10 mouse cellular contexts compared by ENCODE assay signal in genomic region chrX:6047936-6048614, GRCm38 (mm10). TPM values are rescaled to one million over a fixed set of nuclear protein-coding genes. Genes with fewer than 3 reads are reported as not detected.
DNase-seq lines count a peak whose midpoint lies in the region; ATAC-seq and TF ChIP-seq lines count a peak whose summit lies in the region.
"Not testable (repeated sequence)": the region's sequence is repeated elsewhere in the genome, so short reads cannot be mapped to it uniquely, and the experiment has no call there.
"Had no signal": no experiment of that assay in that cellular context is flagged by ENCODE, and none has a peak within 500 bp of the region (broad histone marks: within the 10 kb centered on the region; RNA-seq: fewer than 3 reads in every experiment).

No protein-coding gene starts in this region.

- peak overlapping the region; percentile 34 for H3K4me3 ChIP-seq in embryonic facial prominence, embryonic 12.5 days
- peak overlapping the region; percentile 41 for H3K4me3 ChIP-seq in hindbrain, embryonic 15.5 days
- peak overlapping the region; percentile 45 for H3K4me3 ChIP-seq in layer of hippocampus, adult 2 months
- H3K4me3 ChIP-seq in lung, embryonic 15.5 days = peak overlapping the region; percentile 32
- H3K4me3 ChIP-seq in neural tube, embryonic 13.5 days = peak overlapping the region; percentile 44

- not testable (repeated sequence) for H3K9ac ChIP-seq in embryonic facial prominence, embryonic 12.5 days; hindbrain, embryonic 15.5 days; lung, embryonic 15.5 days
- H3K9ac ChIP-seq in neural tube, embryonic 13.5 days = 0 out of 2 replicates have a peak overlapping the region, but pooled peaks have one; percentile 50

- DNase-seq in layer of hippocampus, adult 2 months (ENCODE audit: low spot score in 2 of 2) = not testable (repeated sequence)
- DNase-seq in urinary bladder, postnatal 36 days (ENCODE audit: low spot score in 2 of 2) = peak; percentile 1 to 20

- H3K4me1 ChIP-seq in embryonic facial prominence, embryonic 12.5 days; lung, embryonic 15.5 days: not testable (repeated sequence)
- H3K4me1 ChIP-seq in hindbrain, embryonic 15.5 days (replicated peaks) = peaks cover 13% of the 10 kb centered on the region; the same call in 1 of the 2 replicates
- peaks cover 12% of the 10 kb centered on the region for H3K4me1 ChIP-seq in neural tube, embryonic 13.5 days (replicated peaks)

- H3K27me3 ChIP-seq in embryonic facial prominence, embryonic 12.5 days; hindbrain, embryonic 15.5 days; lung, embryonic 15.5 days; neural tube, embryonic 13.5 days: not testable (repeated sequence)

- H3K27ac ChIP-seq in embryonic facial prominence, embryonic 12.5 days = 0 out of 2 replicates have a peak overlapping the region, but pooled peaks have one; percentile 54
- peak overlapping the region; percentile 68 for H3K27ac ChIP-seq in hindbrain, embryonic 15.5 days (replicated peaks)
- H3K27ac ChIP-seq in layer of hippocampus, adult 2 months = peak overlapping the region; percentile 62; the same call in 1 of the 2 replicates
- H3K27ac ChIP-seq in lung, embryonic 15.5 days = not testable (repeated sequence)
- H3K27ac ChIP-seq in neural tube, embryonic 13.5 days (replicated peaks) = peak overlapping the region; percentile 79

- 14% methylated on average over 11 of the region's 60 CpGs for WGBS in embryonic facial prominence, embryonic 12.5 days
- WGBS in hindbrain, embryonic 15.5 days = 24% methylated on average over 20 of the region's 60 CpGs
- 19% methylated on average over 10 of the region's 60 CpGs for WGBS in lung, embryonic 15.5 days
- WGBS in neural tube, embryonic 13.5 days = 15% methylated on average over 21 of the region's 60 CpGs

- H3K36me3 ChIP-seq in embryonic facial prominence, embryonic 12.5 days; hindbrain, embryonic 15.5 days; lung, embryonic 15.5 days; neural tube, embryonic 13.5 days: not testable (repeated sequence)

- not testable (repeated sequence) for TF ChIP-seq CTCF in layer of hippocampus, adult 2 months (conservative IDR thresholded peaks at IDR 0.05)

- ATAC-seq in cerebellum, adult (ENCODE audit: insufficient number of reproducible peaks, low FRiP score, low TSS enrichment) = peak; percentile 65
- ATAC-seq in embryonic facial prominence, embryonic 12.5 days (ENCODE audit: insufficient number of reproducible peaks, insufficient read depth, low FRiP score, low TSS enrichment) = peak; percentile 79
- ATAC-seq in granulocyte monocyte progenitor cell, adult 5-6 weeks (replicated peaks; ENCODE audit: poor library complexity, severe bottlenecking) = peak; percentile 52
- ATAC-seq in hindbrain, embryonic 15.5 days (ENCODE audit: low FRiP score, low read depth) = peak; percentile 65
- peak; percentile 76 for ATAC-seq in lung, embryonic 15.5 days (ENCODE audit: borderline replicate concordance, extremely low read depth, low FRiP score, low TSS enrichment)
- peak; percentile 82 for ATAC-seq in neural tube, embryonic 13.5 days (ENCODE audit: low read depth)

- not testable (repeated sequence) for H3K9me3 ChIP-seq in embryonic facial prominence, embryonic 12.5 days; hindbrain, embryonic 15.5 days; lung, embryonic 15.5 days; neural tube, embryonic 13.5 days

- peak overlapping the region; percentile 43 for H3K4me2 ChIP-seq in embryonic facial prominence, embryonic 12.5 days (replicated peaks)
- peak overlapping the region; percentile 51 for H3K4me2 ChIP-seq in hindbrain, embryonic 15.5 days
- H3K4me2 ChIP-seq in lung, embryonic 15.5 days = peak overlapping the region; percentile 43
- peak overlapping the region; percentile 55 for H3K4me2 ChIP-seq in neural tube, embryonic 13.5 days

RNA-seq across cellular contexts. Expression of gene Nudt11, which starts 0.8 kb away (rescaled TPM):
- 5.8 TPM in 2 replicates for polyA plus RNA-seq in embryonic facial prominence, embryonic 12.5 days (2016; fragmentation: Nextera tagmentation; extraction: Ambion mirVana)
- total RNA-seq in granulocyte monocyte progenitor cell, adult 5-6 weeks (2014; fragmentation: Nextera tagmentation) = not detected in 2 replicates
- not detected in 2 replicates for total RNA-seq in granulocyte monocyte progenitor cell, adult 5-6 weeks (2017)
- 23.2 and 24.9 TPM in 2 replicates for polyA plus RNA-seq in hindbrain, embryonic 15.5 days (2015; fragmentation: Nextera tagmentation; extraction: Ambion mirVana)
- total RNA-seq in layer of hippocampus, adult 2 months (2021) = 10 to 100 TPM; 29.1 to 31.5 TPM
- polyA plus RNA-seq in lung, embryonic 15.5 days (2015; fragmentation: Nextera tagmentation; extraction: Ambion mirVana) = 3.3 and 3.5 TPM in 2 replicates
- polyA plus RNA-seq in neural tube, embryonic 13.5 days (2015; fragmentation: Nextera tagmentation; extraction: Ambion mirVana) = 17.4 and 20.4 TPM in 2 replicates
- total RNA-seq: megakaryocyte, adult 5-6 weeks had no signal

RNA-seq across cellular contexts. Expression of gene AU022751, which starts 35.1 kb away (rescaled TPM):
- not detected in 2 replicates for polyA plus RNA-seq in embryonic facial prominence, embryonic 12.5 days (2016; fragmentation: Nextera tagmentation; extraction: Ambion mirVana)
- not detected in 2 replicates for total RNA-seq in granulocyte monocyte progenitor cell, adult 5-6 weeks (2014; fragmentation: Nextera tagmentation)
- not detected in 2 replicates for total RNA-seq in granulocyte monocyte progenitor cell, adult 5-6 weeks (2017)
- polyA plus RNA-seq in hindbrain, embryonic 15.5 days (2015; fragmentation: Nextera tagmentation; extraction: Ambion mirVana) = 0.14 TPM in 1 of 2 replicates, not detected in the other
- total RNA-seq in layer of hippocampus, adult 2 months (2021) = 1 to 10 TPM; 1.2 to 2.0 TPM
- not detected in 2 replicates for polyA plus RNA-seq in lung, embryonic 15.5 days (2015; fragmentation: Nextera tagmentation; extraction: Ambion mirVana)
- polyA plus RNA-seq in neural tube, embryonic 13.5 days (2015; fragmentation: Nextera tagmentation; extraction: Ambion mirVana) = 0.10 TPM in 1 of 2 replicates, not detected in the other
- total RNA-seq: heart, postnatal 10 days; megakaryocyte, adult 5-6 weeks had no signal
